In genomic region chr5:36464709-36465661, GRCm38 (mm10) we compare ENCODE assay signal across 7 mouse cellular contexts. TPM values are rescaled to one million over a fixed set of nuclear protein-coding genes. Genes with fewer than 3 reads are reported as not detected.
DNase-seq lines count a peak whose midpoint lies in the region; ATAC-seq lines count a peak whose summit lies in the region.

TSS of gene Grpel1 (plus strand) at chr5:36464998.

- no peaks in the 10 kb centered on the region for H3K27me3 ChIP-seq in embryonic facial prominence, embryonic 12.5 days
- H3K27me3 ChIP-seq in limb, embryonic 11.5 days (ENCODE audit: control insufficient read depth, insufficient read depth, low read length) = no peaks in the 10 kb centered on the region
- H3K27me3 ChIP-seq in midbrain, embryonic 14.5 days (ENCODE audit: control insufficient read depth, insufficient read depth, low read length) = no peaks in the 10 kb centered on the region

- H3K4me1 ChIP-seq in embryonic facial prominence, embryonic 12.5 days = peaks cover 17% of the 10 kb centered on the region
- peaks cover 9% of the 10 kb centered on the region; the same call in 1 of the 2 replicates for H3K4me1 ChIP-seq in limb, embryonic 11.5 days (ENCODE audit: control insufficient read depth, insufficient read depth, low read length)
- peaks cover 8% of the 10 kb centered on the region for H3K4me1 ChIP-seq in midbrain, embryonic 14.5 days (ENCODE audit: control insufficient read depth, insufficient read depth, low read length)

- peak within 1 kb of the TSS; percentile 99 for H3K4me3 ChIP-seq in embryonic facial prominence, embryonic 12.5 days
- peak within 1 kb of the TSS; percentile 70 for H3K4me3 ChIP-seq in limb, embryonic 11.5 days (ENCODE audit: low read depth, low read length)
- H3K4me3 ChIP-seq in midbrain, embryonic 14.5 days (replicated peaks; ENCODE audit: low read depth, low read length) = peak within 1 kb of the TSS; percentile 98

- peak within 1 kb of the TSS; percentile 98 for H3K4me2 ChIP-seq in embryonic facial prominence, embryonic 12.5 days (replicated peaks)
- H3K4me2 ChIP-seq in limb, embryonic 11.5 days (ENCODE audit: low read depth, severe bottlenecking) = peak within 1 kb of the TSS; percentile 93
- H3K4me2 ChIP-seq in midbrain, embryonic 14.5 days (ENCODE audit: low read length) = peak within 1 kb of the TSS; percentile 98

- H3K27ac ChIP-seq in embryonic facial prominence, embryonic 12.5 days = 0 out of 2 replicates have a peak within 1 kb of the TSS, but pooled peaks have one; percentile 19
- H3K27ac ChIP-seq in limb, embryonic 11.5 days (replicated peaks; ENCODE audit: low read depth, low read length) = no peak within 1 kb of the TSS
- H3K27ac ChIP-seq in midbrain, embryonic 14.5 days (replicated peaks; ENCODE audit: low read depth, low read length) = peak within 1 kb of the TSS; percentile 70

- H3K9ac ChIP-seq in embryonic facial prominence, embryonic 12.5 days = peak within 1 kb of the TSS; percentile 86
- peak within 1 kb of the TSS; percentile 47 for H3K9ac ChIP-seq in limb, embryonic 11.5 days (ENCODE audit: low read length)
- peak within 1 kb of the TSS; percentile 85 for H3K9ac ChIP-seq in midbrain, embryonic 14.5 days (replicated peaks; ENCODE audit: low read length)

- peaks cover 7% of the 10 kb centered on the region; the same call in 1 of the 2 replicates for H3K36me3 ChIP-seq in embryonic facial prominence, embryonic 12.5 days
- peaks cover 3% of the 10 kb centered on the region for H3K36me3 ChIP-seq in limb, embryonic 11.5 days (ENCODE audit: control insufficient read depth, insufficient read depth, low read length)
- peaks cover 11% of the 10 kb centered on the region for H3K36me3 ChIP-seq in midbrain, embryonic 14.5 days (ENCODE audit: control insufficient read depth, insufficient read depth, low read length)

- ATAC-seq in embryonic facial prominence, embryonic 12.5 days (ENCODE audit: insufficient number of reproducible peaks, insufficient read depth, low FRiP score, low TSS enrichment) = peak; percentile 91
- peak; percentile 95 for ATAC-seq in limb, embryonic 11.5 days (ENCODE audit: insufficient number of reproducible peaks, low FRiP score, low TSS enrichment, low read depth)
- peak; percentile 96 for ATAC-seq in midbrain, embryonic 14.5 days (ENCODE audit: low FRiP score, low TSS enrichment)

- 1% methylated on average over 68 of the region's 68 CpGs for WGBS in embryonic facial prominence, embryonic 12.5 days
- WGBS in limb, embryonic 11.5 days = under 1% methylated on average over 68 of the region's 68 CpGs
- under 1% methylated on average over 68 of the region's 68 CpGs for WGBS in midbrain, embryonic 14.5 days

- H3K9me3 ChIP-seq in embryonic facial prominence, embryonic 12.5 days = no peaks in the 10 kb centered on the region
- no peaks in the 10 kb centered on the region for H3K9me3 ChIP-seq in limb, embryonic 11.5 days (ENCODE audit: control insufficient read depth, low read length)
- no peaks in the 10 kb centered on the region for H3K9me3 ChIP-seq in midbrain, embryonic 14.5 days (ENCODE audit: control insufficient read depth, low read length)

- peak; percentile 97 for DNase-seq in adrenal gland, postnatal 25 days
- peak; percentile 100 for DNase-seq in heart, adult 11 months
- DNase-seq in kidney, adult 18-20 months = peak; percentile 98
- DNase-seq in limb, embryonic 11.5 days (ENCODE audit: low spot score) = peak; percentile 97
- peak; percentile 99 for DNase-seq in midbrain, embryonic 14.5 days
- peak; percentile 93 to 97 for DNase-seq in spleen, adult 18-20 months

RNA-seq across cellular contexts. Expression of gene Grpel1, which starts in this region (rescaled TPM):
- total RNA-seq in adrenal gland, postnatal 25 days (2021) = 68.9 and 70.2 TPM in 2 replicates
- 48.0 and 48.4 TPM in 2 replicates for polyA plus RNA-seq in embryonic facial prominence, embryonic 12.5 days (2016; fragmentation: Nextera tagmentation; extraction: Ambion mirVana)
- 57.5 and 59.4 TPM in 2 replicates for polyA plus RNA-seq in limb, embryonic 11.5 days (2014; fragmentation: Nextera tagmentation; extraction: Ambion mirVana)
- polyA plus RNA-seq in midbrain, embryonic 14.5 days (2014; fragmentation: Nextera tagmentation; extraction: Ambion mirVana) = 45.4 and 46.6 TPM in 2 replicates
